Mouse (Mus musculus) CH12F3 (cell line): ENCODE results near the gene Golga5.

Source experiments
- in situ Hi-C: fragments of 300-500 bp; cut with MboI; formaldehyde crosslinking; loops from 2 replicates; pipeline ENCODE4 v1.14.3; 2020; ENCODE audit warnings: low sequenced_read_pairs

The Golga5 gene

DNA sequence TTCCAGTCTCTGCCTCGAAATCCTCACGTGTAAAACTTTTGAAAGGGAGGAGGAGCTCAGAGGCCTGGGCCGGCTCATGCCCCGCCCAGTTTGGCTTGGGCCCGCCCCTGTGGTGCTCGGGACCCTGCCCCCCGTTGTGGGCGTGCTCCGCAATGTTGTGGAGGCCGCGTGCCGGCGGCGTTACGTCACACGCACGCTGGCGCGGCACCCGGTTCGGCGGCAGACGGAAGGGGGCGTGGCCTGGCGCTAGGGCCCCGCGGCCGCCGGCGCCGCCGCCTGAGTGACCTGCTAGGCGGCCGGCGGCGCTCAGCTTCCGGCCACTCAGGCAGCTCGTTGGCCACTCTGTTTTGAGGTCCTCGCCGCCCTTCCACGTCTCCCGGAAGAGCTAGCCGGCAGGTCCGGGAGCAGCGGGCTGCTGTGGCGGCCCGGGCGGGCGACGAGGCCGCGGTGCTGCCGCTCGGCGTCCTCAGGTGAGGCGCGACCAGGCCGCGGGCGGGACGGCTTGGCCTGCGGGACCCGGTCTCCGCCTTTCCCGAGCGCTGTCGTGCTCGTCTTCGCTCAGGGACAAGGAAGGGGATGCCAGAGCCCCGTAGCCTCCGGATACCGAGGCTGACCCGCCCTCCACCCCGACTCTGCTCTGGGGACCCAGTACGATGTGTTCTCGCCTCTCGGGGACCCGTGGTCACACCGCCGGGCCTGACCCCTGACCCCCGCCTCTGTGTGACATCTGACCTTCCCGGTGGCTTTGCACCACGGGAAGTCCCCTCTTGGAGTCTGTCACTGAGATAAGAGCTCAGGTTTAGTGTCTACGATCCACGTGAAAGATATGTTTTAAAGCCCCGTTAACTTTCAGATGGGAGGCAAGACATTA is at the start of gene Golga5:
TSS of gene Golga5 (plus strand) at position 242 of the 871 bp plus-strand sequence.
- in situ Hi-C loops, result loop anchor here (5.0 to 25.0 kb wide), 2 partner anchors 72 to 482 kb away; partner anchors contain the start of gene Cpsf2

DNA sequence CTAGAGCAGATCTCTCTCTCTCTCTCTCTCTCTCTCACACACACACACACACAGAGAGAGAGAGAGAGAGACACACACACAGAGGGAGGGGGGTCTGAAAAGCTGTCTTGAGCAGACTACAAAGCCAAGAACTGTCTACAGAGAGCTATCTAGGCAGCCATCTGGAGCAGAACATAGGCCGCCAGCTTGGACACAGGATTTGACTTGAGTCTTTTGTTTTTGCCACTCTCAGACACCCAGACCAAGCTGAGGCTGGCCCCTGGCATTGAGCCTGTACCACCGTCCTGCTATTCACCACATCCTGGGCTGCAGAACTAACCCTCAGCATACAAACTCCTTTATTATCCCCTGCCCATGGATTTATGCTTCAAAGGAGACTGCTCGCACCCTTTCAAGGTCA is 49.4 kb upstream of the Golga5 start:
- in situ Hi-C loops, result no loop called here

DNA sequence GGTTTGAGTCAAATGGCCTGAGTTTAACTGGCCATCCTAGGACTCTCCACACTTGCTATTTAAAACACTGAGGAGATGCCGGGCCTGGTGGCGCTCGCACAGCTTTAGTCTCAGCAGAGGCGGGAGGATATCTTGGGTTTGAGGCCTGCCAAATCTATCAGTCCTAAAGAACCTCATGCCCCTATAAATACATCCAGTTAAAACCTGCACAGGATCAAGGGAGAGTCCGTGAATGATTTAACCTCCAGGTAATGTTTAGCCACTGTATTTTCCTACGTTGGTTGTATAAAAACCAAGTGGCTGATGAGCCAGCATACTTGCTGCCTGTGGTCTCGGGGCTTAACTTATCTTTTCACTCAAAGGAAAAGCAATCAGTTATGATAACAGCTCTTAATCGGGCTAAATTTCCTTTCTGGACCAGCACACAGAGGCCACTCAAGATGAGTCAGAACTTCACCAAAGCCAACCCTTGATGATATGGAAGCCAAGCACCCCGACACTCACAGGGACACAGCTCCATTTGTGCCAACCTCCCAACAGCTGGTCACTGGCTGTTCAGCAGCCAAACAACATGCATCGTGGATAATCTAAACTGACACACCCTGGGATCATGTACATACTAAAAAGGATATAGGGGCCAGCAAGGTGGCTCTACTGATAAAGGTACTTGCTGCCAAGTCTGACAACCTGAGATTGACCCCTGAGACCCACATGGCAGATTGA is 48.6 kb upstream of the Golga5 start:
- in situ Hi-C loops, result no loop called here

DNA sequence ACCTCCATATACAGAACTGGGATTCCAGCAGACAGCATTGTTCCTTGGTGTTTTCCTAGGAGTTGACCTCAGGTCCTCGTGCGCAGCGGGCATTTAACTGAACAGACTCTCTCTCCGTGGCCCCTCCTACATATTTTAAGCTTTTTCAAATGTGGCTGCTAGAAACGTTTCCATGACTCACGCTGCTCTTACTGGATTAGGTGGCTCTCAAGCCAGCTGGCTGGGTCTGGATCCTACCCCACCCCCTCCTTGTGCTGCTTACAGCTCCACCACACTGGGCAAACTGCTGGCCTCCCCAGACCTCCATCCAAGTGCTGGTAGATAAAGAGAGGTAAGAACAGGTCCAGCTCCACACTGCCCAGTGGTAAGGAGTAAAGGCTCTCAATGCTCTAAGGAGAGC is 46.9 kb upstream of the Golga5 start:
- in situ Hi-C loops, result no loop called here

DNA sequence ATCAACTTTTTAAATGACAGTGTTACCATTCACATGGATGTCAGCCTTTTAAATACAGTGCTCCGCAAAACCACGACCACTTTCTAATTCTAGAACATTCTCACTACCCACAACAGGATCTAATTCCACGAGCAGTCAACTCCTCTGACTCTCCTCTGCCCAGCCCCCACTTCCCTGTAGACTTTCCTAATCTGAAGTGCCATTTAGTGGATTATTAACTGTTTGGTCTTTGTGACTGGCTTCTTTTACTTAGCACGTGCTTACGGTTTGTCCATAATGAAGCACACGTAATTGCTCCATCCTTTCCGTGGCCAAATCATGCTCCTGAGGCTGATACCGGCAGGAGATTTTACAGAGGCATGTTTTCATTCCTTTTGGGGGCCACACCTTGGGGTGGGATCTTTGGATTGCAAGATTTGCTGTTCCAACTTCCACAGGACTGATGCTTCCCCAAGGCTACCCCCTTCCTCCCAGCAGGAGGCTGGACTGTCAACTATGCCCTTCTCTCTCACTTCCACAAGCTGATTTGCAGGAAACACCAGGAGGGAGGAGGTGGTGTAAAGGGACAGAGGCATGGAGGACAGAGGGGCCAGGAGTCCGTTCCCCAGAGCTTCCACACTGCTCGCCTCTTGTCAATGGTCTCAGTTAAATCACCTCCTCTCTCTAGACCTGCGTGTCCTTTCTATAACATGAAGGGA is 46.2 kb upstream of the Golga5 start:
- in situ Hi-C loops, result no loop called here

DNA sequence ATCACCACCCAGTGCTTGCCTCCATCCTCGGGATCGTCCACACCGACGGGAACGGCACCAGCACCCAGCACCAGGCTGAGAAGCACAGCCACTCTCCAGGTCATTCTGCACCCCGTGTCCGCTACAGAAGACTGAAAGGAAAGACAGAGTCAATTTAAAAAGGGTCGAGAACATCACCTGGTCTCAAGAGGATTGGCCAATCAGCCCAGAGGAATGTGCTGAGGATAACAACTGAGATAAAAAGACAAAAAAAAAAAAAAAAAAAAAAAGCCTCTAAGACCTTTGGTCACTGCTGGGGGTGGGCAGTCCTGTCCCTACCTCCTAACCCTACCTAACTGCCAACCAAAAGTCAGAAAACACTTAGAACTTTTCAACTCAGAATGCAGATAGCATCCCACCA is 45.3 kb upstream of the Golga5 start:
- in situ Hi-C loops, result no loop called here

DNA sequence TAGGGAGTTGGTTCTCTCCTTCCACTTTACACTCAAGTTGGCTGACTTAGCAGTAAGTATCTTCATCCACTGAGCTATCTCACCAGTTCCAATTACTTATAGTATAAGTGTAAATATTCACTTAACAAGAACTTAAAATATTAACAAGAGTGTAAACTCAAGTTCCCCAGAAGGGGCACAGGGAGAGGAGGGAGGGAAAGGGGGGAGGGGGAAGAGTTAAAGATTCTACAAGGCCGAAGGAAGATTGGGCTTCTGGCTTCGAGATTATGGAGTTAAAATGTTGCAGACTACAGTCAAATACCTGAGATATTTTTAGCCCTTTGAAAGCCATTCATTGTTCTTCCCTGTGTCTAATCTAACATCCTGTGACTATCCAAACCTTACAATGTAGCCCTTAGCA is 44.5 kb upstream of the Golga5 start:
- in situ Hi-C loops, result no loop called here

DNA sequence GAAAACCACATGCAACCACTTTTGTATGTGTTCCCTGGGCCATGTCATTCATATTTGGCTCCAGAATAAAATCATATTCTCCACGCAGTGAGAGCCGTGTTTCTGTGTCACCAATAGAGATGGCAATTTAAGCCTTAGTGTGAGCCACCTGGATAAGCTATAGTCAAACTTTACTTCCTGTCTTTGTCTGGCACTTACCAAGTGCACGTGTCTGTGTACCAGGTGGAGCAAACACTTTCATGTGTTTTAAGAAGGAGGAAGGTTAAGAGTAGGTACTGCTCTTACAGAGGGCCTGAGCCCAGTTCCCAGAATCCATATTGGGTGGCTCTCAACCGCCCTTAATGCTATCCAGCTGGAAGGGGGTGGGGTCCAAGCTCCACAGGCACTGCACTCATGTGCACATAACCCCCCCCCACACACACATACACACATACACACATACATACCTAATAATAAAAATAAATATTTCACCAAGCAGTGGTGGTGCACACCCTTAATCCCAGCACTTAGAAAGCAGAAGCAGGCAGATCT is 43.8 kb upstream of the Golga5 start:
- in situ Hi-C loops, result no loop called here

DNA sequence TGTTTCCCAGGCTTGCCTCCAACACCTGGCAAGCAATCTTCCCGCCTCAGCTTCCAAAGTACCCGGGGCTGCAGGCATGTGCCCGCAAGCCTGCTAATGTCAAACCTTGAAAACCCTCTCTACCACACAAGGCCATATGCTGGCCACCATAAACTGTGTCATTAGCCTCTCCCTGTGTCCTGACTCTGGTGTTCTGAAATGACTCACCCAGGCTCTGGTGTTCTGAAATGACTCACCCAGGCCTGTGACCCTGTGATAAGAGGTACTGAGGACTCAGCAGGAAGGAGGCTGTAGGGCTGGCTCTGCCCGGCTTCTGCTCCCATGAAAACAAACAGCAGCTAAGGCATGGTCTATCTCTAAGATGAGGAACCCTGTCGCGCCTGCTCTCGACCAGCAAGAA is 42.6 kb upstream of the Golga5 start:
- in situ Hi-C loops, result no loop called here

DNA sequence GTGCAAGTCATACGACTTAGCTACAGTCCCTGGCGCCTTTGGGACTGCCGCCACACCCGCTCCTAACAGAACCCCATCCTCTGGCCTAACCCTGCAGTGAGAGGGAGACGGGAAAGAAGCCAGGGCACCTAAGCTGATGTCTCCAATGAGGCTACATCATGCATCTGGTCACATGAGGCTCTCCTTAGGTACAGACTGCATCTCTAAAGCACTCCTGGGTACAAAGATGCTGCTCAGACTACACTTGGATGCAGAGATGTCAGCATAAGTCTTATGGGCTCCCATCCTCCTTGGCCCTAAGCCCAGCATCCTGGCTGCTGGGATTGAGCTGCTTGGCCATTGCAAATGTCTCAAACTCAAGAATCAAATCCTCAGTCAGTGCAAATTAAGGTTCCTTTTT is 39.3 kb upstream of the Golga5 start:
- in situ Hi-C loops, result no loop called here

DNA sequence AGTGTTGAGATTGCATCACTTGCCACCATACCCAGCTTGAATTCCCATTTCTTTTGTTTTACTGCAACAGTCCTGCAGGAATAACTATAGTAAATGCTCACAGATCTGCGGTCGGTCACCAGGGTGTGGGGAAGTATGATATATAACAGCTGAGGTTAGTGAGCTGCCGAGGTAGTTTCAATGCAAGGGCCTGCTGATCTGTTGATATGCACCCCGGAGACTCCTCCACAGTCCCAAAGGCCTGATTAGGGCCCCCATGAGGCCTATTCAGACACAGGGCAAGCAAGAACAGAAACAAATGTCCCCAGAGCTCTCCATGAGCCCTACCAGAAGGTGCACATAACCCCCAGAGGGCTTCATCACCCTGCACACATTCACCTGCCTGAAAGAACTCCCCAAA is 38.7 kb upstream of the Golga5 start:
- in situ Hi-C loops, result no loop called here

DNA sequence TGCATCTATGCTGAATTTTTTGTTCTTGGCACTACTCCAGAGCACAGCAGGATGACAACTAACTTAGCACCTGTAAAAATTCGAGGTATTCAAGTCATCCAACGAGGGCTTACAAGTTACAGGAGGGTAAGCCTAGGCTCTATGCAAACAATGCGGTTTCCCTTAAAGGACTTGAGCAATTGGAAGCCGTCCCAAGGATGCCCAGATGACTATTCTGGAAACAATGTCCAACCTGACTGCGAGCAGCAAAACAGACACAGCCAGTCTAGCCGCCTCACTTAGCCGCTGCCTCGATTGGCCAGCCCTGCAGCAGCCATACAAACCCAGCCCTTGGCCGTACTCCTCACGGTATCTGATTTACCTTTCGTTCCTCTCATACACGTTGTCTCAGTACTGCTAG is 36.7 kb upstream of the Golga5 start:
- in situ Hi-C loops, result no loop called here

DNA sequence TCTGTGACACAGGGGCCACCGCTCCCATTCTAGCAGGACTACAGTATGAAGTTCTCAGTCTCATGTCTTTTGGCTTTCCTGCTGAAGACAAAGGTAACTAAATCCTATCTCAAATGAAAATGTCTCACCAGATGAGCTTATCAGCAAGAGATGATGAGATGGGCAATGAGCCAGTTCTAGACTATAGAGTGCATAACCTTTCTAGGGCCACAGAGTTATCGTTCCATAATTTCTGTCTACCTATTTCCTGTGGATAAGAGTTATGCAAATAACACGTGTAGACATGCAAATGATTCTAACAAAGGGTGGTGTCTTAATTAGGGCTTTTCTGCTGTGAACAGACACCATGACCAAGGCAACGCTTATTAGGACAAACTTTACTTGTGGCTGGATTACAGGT is 34.8 kb upstream of the Golga5 start:
- in situ Hi-C loops, result no loop called here

DNA sequence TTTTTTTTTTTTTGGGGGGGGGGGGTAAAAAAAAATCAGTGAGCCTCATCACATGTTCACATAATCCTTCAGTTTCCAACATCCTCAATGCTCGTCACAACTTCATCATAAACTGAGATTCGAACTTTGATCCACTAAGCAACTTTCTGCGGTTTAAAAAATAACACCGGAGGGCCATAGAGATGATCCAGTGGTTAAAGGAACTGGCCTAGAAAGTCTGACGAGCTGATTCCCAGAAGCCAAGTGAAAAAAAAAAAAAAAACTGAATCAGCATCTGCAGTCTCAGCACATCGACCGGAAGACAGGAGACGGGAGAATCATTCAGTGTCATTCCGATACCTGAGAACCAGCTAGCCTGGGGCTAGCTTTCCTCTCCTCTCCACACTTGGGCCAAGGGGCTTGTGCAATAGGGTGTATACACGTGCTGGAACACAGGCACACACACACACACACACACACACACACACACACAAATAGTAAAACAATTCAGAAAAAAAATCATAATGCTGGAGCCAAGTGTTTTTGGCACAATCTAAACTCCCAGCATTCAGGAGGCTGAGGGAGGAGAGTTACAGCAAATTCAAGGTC is 31.9 kb upstream of the Golga5 start:
- in situ Hi-C loops, result no loop called here

DNA sequence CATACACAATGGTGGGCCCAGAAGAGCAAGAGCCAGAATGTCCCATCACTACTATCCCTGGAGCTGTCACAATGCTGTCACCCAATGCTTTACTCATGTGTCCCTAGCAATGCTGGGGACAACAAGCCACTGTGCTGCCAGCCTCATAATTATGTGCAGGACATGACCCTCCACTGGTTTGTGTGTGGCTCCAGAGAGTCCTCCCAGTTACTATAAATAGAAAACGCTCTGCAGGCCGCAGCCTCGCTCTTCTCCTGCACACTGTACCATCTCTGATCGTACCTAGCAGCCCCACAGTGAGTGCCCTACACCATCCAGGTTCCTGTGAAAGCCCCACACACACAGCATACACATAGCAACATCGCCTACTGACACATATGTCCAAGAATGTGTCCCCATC is 31.0 kb upstream of the Golga5 start:
- in situ Hi-C loops, result no loop called here

DNA sequence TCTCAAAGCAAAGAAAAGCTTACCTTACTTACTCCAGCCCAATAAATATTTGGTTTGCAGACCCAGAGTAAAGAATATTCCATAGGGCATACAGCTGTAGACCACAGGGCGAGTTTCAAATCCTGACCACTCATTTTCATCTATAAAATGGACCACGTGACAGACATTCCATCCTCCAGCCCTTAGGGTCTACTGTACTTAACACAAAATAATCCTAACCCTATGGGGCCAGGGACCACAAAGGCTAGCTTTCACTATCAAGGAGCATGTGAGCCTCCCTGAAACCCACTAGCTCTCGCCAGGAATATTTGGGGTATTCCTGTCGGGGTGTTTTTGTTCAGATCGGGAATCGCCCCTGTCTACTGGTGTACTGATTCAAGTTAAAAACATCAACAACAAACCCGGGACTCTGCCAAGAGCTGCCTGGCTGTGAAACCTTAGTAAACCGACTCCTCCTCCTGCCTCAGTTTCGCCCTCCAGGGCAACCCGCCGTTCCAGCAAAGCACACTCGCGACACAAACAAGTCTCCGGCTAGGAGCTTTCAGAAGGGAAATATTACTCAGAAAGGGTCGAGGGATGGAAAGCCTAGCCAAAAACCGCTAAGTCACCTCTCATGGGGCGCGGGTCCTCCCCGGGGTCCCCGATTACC is 29.8 kb upstream of the Golga5 start:
- in situ Hi-C loops, result no loop called here

DNA sequence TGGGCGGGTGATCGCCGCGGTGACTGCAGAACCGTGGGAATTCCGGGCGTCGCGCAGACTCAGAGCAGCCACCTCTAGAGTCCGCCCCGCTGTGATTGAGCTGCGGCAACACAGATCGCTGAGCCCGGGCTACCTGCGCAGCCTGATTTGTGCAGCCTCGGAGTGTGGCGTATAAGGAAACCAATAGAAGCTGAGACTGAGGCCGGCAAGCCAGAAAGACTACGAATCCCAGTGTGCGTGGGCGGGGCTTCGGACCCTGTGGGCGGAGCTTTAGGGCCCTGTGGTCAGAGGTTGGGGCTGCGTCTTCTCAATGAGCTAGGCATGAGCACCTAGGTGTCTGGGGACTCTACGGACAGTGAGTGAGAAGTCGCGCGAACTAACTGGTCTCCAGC is 29.3 kb upstream of the Golga5 start, which contains the start of gene Lgmn:
TSS of gene Lgmn (minus strand) at position 182 of the 392 bp plus-strand sequence.
- in situ Hi-C loops, result no loop called here

DNA sequence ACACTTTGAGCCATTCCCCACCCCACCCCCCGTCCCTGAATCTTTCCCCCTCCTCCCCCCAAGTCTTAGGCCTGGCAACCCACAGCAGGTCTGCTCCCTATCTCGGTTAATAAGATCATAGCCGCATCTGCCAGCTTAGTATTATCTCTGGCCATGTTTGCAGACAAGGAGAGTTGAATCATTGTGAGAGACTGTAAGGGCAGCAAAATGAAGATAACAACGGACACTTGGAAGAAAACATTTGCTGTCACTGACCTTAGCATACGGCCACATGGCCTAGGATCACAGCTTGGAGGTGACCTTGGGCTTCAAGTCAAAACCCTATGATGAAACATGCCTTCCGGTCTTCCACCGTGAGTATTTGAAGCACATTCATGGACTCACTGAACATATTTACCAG is 28.4 kb upstream of the Golga5 start:
- in situ Hi-C loops, result no loop called here

DNA sequence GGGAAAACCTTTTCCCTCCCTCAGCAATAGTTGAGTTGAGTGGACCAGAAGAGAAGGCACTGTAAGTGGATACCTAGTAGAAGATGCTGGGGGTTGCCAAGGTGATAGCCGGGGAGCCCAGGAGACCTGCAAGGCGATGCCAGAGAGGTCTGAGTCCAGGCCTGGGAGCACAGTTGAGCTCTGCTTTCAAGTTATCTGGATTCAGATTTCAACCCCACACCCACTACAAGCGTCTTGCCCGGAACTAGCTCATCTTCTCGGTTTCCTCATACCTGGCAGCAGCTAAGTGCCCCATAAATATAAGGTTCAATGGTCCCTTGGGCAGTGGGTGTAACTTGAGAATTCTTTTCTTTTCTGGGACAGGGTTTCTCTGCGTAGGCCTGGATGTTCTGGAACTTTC is 27.8 kb upstream of the Golga5 start:
- in situ Hi-C loops, result no loop called here

DNA sequence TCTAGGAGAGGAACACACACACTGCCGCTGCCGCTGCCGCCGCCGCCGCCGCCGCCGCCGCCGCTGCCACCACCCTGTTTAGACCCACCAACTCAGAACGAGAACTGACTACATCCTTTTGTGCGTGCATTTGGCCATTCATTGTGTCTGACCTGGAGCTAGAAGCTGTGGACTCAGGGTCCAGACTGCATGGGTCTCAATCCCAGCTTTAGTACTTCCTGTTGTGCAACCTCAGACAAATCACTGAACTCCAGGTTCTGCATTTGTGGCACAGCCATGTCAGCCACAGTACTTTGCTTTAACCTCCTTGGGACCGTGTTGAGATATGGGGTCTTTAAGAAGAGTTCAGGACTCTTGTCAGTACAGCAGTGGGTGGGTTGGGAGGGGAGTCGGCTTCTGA is 26.3 kb upstream of the Golga5 start:
- in situ Hi-C loops, result no loop called here
